Mouse (Mus musculus): ENCODE data around the gene Dpf1. TPM values are rescaled to one million over a fixed set of nuclear protein-coding genes. Genes with fewer than 3 reads are reported as not detected.

Gene Dpf1
- total and polyA plus RNA-seq, 2 experiments = 0.28 TPM; not detected in 1

DNA sequence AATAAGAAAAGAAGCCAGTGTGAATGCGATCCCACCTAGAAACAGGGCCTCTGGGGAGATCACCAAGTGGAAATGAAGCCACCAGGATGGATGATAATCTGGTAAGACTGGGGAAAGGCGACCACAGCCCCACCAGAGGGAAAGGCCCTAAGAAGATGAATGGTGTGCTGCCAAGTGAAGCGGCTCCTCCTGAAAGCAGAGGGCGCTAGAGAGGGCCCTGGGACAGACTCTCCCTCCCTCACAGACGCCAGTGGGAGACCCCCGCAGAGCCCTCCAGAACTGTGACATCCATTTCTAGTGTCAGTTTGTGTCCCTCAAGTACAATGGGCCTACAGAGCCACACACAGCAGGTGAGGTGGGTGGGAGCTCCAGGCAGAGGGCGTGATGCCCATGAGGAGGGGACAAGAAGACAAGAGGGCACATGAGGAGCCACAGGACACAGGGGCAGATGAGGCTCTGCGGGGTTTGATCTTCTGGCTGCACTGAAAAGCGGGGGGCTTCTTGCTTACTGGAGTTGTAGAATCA is 33.1 kb downstream of the Dpf1 start:
- TF ChIP-seq POLR2A (IDR thresholded peaks at IDR 0.05; ENCODE audit: extremely low read depth, insufficient read depth, low read length) (no peak), CTCF (IDR thresholded peaks at IDR 0.05; ENCODE audit: low read depth, low read length) (0 out of 2 replicates have a peak, but pooled peaks have one; percentile 27)
- no peak overlapping the region for H3K4me3 ChIP-seq (ENCODE audit: insufficient read depth, low read depth, low read length)
- H3K27me3 ChIP-seq (ENCODE audit: control insufficient read depth, insufficient read depth, low read length) = no peaks in the 10 kb centered on the region
- H3K4me1 ChIP-seq (ENCODE audit: control insufficient read depth, insufficient read depth, low read length) = peaks cover 14% of the 10 kb centered on the region
- DNase-seq (ENCODE audit: extremely low read depth, low read depth, low spot score) = no peak
- H3K79me2 ChIP-seq (ENCODE audit: control insufficient read depth, insufficient read depth, low read length) = peaks cover 12% of the 10 kb centered on the region; the same call in 1 of the 2 replicates
- peak overlapping the region; percentile 94; the same call in 1 of the 2 replicates for H3K27ac ChIP-seq (replicated peaks; ENCODE audit: insufficient read depth, low read depth, low read length)
- no peaks in the 10 kb centered on the region for H3K36me3 ChIP-seq (ENCODE audit: control insufficient read depth, insufficient read depth, low read length)
- H3K9ac ChIP-seq (ENCODE audit: low read depth, low read length) = no peak overlapping the region
- 90% methylated on average over 9 of the region's 9 CpGs for WGBS

DNA sequence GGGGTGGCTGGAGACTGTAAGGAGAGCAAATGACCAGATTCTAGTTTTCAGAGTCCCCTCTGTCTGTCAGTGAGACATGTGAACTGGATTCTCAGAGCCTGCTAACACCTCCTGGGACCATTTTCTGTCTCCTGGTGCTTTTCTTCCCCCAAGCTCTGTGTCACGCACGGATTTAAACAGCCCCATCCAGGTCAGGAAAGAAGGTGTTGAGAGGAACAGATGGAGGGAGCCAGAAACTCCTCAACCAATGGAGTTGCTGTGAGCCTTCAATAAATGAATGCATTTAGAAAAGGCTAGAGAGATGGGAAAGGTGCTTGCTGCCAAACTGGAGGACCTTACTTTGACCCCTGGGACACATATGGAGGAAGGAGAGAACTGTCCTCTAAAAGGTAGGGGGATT is 34.0 kb downstream of the Dpf1 start:
- WGBS = 29% methylated on average over 2 of the region's 2 CpGs
- H3K36me3 ChIP-seq (ENCODE audit: control insufficient read depth, insufficient read depth, low read length) = no peaks in the 10 kb centered on the region
- peak overlapping the region; percentile 94 for H3K27ac ChIP-seq (replicated peaks; ENCODE audit: insufficient read depth, low read depth, low read length)
- H3K79me2 ChIP-seq (ENCODE audit: control insufficient read depth, insufficient read depth, low read length) = peaks cover 12% of the 10 kb centered on the region; the same call in 1 of the 2 replicates
- no peaks in the 10 kb centered on the region for H3K27me3 ChIP-seq (ENCODE audit: control insufficient read depth, insufficient read depth, low read length)
- H3K9ac ChIP-seq (ENCODE audit: low read depth, low read length) = peak overlapping the region; percentile 36
- no peak for TF ChIP-seq POLR2A (IDR thresholded peaks at IDR 0.05; ENCODE audit: extremely low read depth, insufficient read depth, low read length)
- TF ChIP-seq CTCF (IDR thresholded peaks at IDR 0.05; ENCODE audit: low read depth, low read length) = no peak
- peak overlapping the region; percentile 6; the same call in 1 of the 2 replicates for H3K4me3 ChIP-seq (ENCODE audit: insufficient read depth, low read depth, low read length)
- DNase-seq (ENCODE audit: extremely low read depth, low read depth, low spot score) = no peak
- peaks cover 14% of the 10 kb centered on the region for H3K4me1 ChIP-seq (ENCODE audit: control insufficient read depth, insufficient read depth, low read length)

DNA sequence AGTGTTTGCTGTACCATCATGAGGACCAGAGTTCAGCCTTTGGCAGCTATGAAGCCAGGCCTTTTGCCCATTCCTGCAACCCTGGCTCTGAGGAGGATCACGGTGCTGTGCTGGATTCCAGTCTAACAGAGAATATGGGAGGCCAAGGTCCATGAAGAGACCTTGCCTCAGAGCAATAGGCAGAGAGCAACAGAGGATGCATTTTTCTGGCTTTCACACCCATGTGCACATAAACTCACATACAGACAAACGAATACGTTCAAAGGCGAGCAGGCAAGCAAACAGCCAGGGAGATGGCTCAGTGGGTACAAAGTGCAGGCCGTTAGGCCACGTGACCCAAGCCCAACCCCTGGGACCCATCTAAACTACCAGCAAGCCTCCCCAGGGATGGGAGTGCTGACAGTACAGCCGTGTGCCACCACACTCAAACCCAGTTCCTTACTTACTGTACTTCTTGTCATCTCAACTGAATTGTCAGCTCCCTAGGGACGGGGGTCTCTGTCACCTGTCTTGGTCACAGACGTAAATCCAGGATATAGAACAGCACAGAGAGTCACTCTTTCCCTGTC is 34.7 kb downstream of the Dpf1 start:
- TF ChIP-seq POLR2A (IDR thresholded peaks at IDR 0.05; ENCODE audit: extremely low read depth, insufficient read depth, low read length) = peak; percentile 51; the same call in 1 of the 2 replicates
- no peak for TF ChIP-seq CTCF (IDR thresholded peaks at IDR 0.05; ENCODE audit: low read depth, low read length)
- peaks cover 14% of the 10 kb centered on the region for H3K4me1 ChIP-seq (ENCODE audit: control insufficient read depth, insufficient read depth, low read length)
- peak overlapping the region; percentile 64 for H3K9ac ChIP-seq (ENCODE audit: low read depth, low read length)
- no peaks in the 10 kb centered on the region for H3K27me3 ChIP-seq (ENCODE audit: control insufficient read depth, insufficient read depth, low read length)
- 27% methylated on average over 9 of the region's 9 CpGs for WGBS
- H3K27ac ChIP-seq (replicated peaks; ENCODE audit: insufficient read depth, low read depth, low read length) = peak overlapping the region; percentile 94
- DNase-seq (ENCODE audit: extremely low read depth, low read depth, low spot score) = peak; percentile 91
- H3K36me3 ChIP-seq (ENCODE audit: control insufficient read depth, insufficient read depth, low read length) = no peaks in the 10 kb centered on the region
- peaks cover 12% of the 10 kb centered on the region; the same call in 1 of the 2 replicates for H3K79me2 ChIP-seq (ENCODE audit: control insufficient read depth, insufficient read depth, low read length)
- H3K4me3 ChIP-seq (ENCODE audit: insufficient read depth, low read depth, low read length) = peak overlapping the region; percentile 29

DNA sequence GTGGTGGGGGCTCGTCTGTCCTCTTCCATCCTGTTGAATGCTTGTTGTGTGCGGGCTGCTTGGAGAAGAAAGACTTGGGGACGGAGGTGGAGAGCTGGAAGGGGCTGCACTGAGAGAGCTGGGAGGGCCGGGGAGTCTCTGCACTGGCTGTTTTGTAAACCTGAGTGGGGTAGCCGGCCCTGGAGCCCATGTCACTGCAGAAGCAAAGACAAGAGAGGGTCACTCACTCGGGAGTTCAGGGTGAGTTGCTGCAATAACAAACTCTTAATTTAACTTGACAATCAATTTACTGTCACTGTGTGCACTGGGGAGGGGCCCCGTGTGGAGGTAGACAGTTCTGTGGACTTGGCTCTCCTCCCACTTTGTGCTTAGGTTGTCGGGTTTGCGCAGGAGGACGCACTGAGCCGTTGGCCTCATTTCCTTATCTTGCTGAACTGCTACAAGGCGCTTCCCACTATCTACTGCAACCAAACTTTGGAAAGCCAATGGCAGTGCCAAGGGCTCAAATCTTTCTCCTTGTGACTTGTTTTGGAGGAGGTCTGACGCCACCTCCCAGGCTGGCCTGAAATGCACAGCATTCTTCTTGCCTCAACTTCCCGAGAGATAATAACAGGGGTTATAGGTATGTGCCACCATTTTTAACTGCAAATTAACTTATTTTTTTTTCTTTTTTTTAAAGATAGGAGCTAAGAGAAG is 35.4 kb downstream of the Dpf1 start:
- Histone ChIP-seq H3K27ac (replicated peaks; ENCODE audit: insufficient read depth, low read depth, low read length) (peak overlapping the region; percentile 94), H3K4me3 (ENCODE audit: insufficient read depth, low read depth, low read length) (peak overlapping the region; percentile 29), H3K4me1 (ENCODE audit: control insufficient read depth, insufficient read depth, low read length) (peaks cover 17% of the 10 kb centered on the region), H3K79me2 (ENCODE audit: control insufficient read depth, insufficient read depth, low read length) (peaks cover 12% of the 10 kb centered on the region; the same call in 1 of the 2 replicates), H3K27me3 (ENCODE audit: control insufficient read depth, insufficient read depth, low read length) (no peaks in the 10 kb centered on the region), H3K36me3 (ENCODE audit: control insufficient read depth, insufficient read depth, low read length) (no peaks in the 10 kb centered on the region), H3K9ac (ENCODE audit: low read depth, low read length) (peak overlapping the region; percentile 64)
- DNase-seq (ENCODE audit: extremely low read depth, low read depth, low spot score) = peak; percentile 91
- no peak for TF ChIP-seq CTCF (IDR thresholded peaks at IDR 0.05; ENCODE audit: low read depth, low read length)
- TF ChIP-seq POLR2A (IDR thresholded peaks at IDR 0.05; ENCODE audit: extremely low read depth, insufficient read depth, low read length) = no peak
- 17% methylated on average over 14 of the region's 14 CpGs for WGBS

DNA sequence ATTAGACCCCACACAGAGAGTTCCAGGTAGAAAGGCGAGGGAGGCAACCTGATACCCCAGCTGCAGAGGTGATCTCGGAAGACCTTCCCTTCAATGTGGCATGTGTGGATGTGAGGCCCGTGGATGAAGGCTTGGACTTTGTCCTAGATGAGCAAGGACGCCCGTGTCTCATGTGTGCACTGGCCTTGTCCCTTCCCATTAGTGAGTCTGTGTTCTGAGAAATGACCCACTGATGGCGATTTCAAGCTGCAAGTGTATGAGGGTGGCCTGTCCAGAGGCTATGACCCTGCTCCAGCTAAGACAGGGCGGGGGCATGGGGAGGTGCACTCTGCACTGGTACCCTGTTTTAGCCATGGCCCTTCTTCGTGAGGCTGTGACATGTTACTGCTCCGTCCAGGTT is 36.5 kb downstream of the Dpf1 start:
- Histone ChIP-seq H3K27me3 (ENCODE audit: control insufficient read depth, insufficient read depth, low read length) (no peaks in the 10 kb centered on the region), H3K9ac (ENCODE audit: low read depth, low read length) (no peak overlapping the region), H3K4me1 (ENCODE audit: control insufficient read depth, insufficient read depth, low read length) (peaks cover 12% of the 10 kb centered on the region), H3K79me2 (ENCODE audit: control insufficient read depth, insufficient read depth, low read length) (peaks cover 12% of the 10 kb centered on the region; the same call in 1 of the 2 replicates), H3K4me3 (ENCODE audit: insufficient read depth, low read depth, low read length) (no peak overlapping the region), H3K27ac (replicated peaks; ENCODE audit: insufficient read depth, low read depth, low read length) (no peak overlapping the region), H3K36me3 (ENCODE audit: control insufficient read depth, insufficient read depth, low read length) (no peaks in the 10 kb centered on the region)
- TF ChIP-seq CTCF (IDR thresholded peaks at IDR 0.05; ENCODE audit: low read depth, low read length) (no peak), POLR2A (IDR thresholded peaks at IDR 0.05; ENCODE audit: extremely low read depth, insufficient read depth, low read length) (no peak)
- no peak for DNase-seq (ENCODE audit: extremely low read depth, low read depth, low spot score)
- WGBS = 79% methylated on average over 9 of the region's 9 CpGs

Measured in liver, adult 2 months (tissue).